In genomic region chr13:36696351-36696771, GRCm38 (mm10) we compare ENCODE assay signal across 8 mouse cellular contexts. TPM values are rescaled to one million over a fixed set of nuclear protein-coding genes. Genes with fewer than 3 reads are reported as not detected.
DNase-seq lines count a peak whose midpoint lies in the region; ATAC-seq lines count a peak whose summit lies in the region.

No protein-coding gene starts in this region.

- peak; percentile 97 for DNase-seq in heart, adult 11 months
- peak; percentile 90 for DNase-seq in adrenal gland, postnatal 10 days
- peak; percentile 67 to 72 for DNase-seq in heart, adult 9 months (ENCODE audit: low spot score in 2 of 2)
- peak; percentile 3 for DNase-seq in left cerebral cortex, postnatal 4 days
- no peak for DNase-seq in embryonic facial prominence, embryonic 10.5 days (ENCODE audit: low spot score)
- no peak for DNase-seq in gastrocnemius, adult 8-10 months (ENCODE audit: low spot score in 2 of 2)

- H3K27ac ChIP-seq in heart, embryonic 11.5 days (ENCODE audit: low read depth, low read length), result no peak overlapping the region
- H3K27ac ChIP-seq in hindbrain, embryonic 12.5 days, result no peak overlapping the region
- H3K27ac ChIP-seq in embryonic facial prominence, embryonic 10.5 days (replicated peaks), result no peak overlapping the region

- no peaks in the 10 kb centered on the region for H3K4me1 ChIP-seq in heart, embryonic 11.5 days (ENCODE audit: control insufficient read depth, insufficient read depth, low read length)
- no peaks in the 10 kb centered on the region for H3K4me1 ChIP-seq in hindbrain, embryonic 12.5 days
- H3K4me1 ChIP-seq in embryonic facial prominence, embryonic 10.5 days, result no peaks in the 10 kb centered on the region

- no peaks in the 10 kb centered on the region for H3K36me3 ChIP-seq in heart, embryonic 11.5 days (ENCODE audit: control insufficient read depth, insufficient read depth, low read length)
- no peaks in the 10 kb centered on the region for H3K36me3 ChIP-seq in hindbrain, embryonic 12.5 days
- no peaks in the 10 kb centered on the region for H3K36me3 ChIP-seq in embryonic facial prominence, embryonic 10.5 days (replicated peaks)

- H3K9me3 ChIP-seq in heart, embryonic 11.5 days (replicated peaks; ENCODE audit: control insufficient read depth, low read length), result no peaks in the 10 kb centered on the region
- H3K9me3 ChIP-seq in hindbrain, embryonic 12.5 days (replicated peaks), result no peaks in the 10 kb centered on the region
- H3K9me3 ChIP-seq in embryonic facial prominence, embryonic 10.5 days, result no peaks in the 10 kb centered on the region

- 69% methylated on average over 8 of the region's 8 CpGs for WGBS in heart, embryonic 11.5 days (ENCODE audit: insufficient replicate concordance)
- WGBS in hindbrain, embryonic 12.5 days, result 92% methylated on average over 8 of the region's 8 CpGs
- WGBS in embryonic facial prominence, embryonic 10.5 days, result 89% methylated on average over 8 of the region's 8 CpGs

- no peak overlapping the region for H3K9ac ChIP-seq in heart, embryonic 11.5 days (ENCODE audit: low read depth, low read length)
- no peak overlapping the region for H3K9ac ChIP-seq in hindbrain, embryonic 12.5 days

- intact Hi-C loops in left cerebral cortex, postnatal 4 days (cut with DNase I), result no loop called here

- no peak overlapping the region for H3K4me3 ChIP-seq in heart, embryonic 11.5 days (ENCODE audit: low read depth, low read length)
- no peak overlapping the region for H3K4me3 ChIP-seq in hindbrain, embryonic 12.5 days
- no peak overlapping the region for H3K4me3 ChIP-seq in embryonic facial prominence, embryonic 10.5 days

- no peak for ATAC-seq in heart, embryonic 11.5 days (replicated peaks; ENCODE audit: insufficient number of reproducible peaks, low FRiP score, low TSS enrichment)
- no peak for ATAC-seq in hindbrain, embryonic 12.5 days (ENCODE audit: low FRiP score)

- no peak overlapping the region for H3K4me2 ChIP-seq in heart, embryonic 11.5 days
- no peak overlapping the region for H3K4me2 ChIP-seq in hindbrain, embryonic 12.5 days (replicated peaks)

- no peaks in the 10 kb centered on the region for H3K27me3 ChIP-seq in heart, embryonic 11.5 days (ENCODE audit: control insufficient read depth, insufficient read depth, low read length)
- no peaks in the 10 kb centered on the region for H3K27me3 ChIP-seq in hindbrain, embryonic 12.5 days
- H3K27me3 ChIP-seq in embryonic facial prominence, embryonic 10.5 days (replicated peaks; ENCODE audit: low read depth, poor library complexity, severe bottlenecking), result no peaks in the 10 kb centered on the region

RNA-seq across cellular contexts. Expression of gene Nrn1, which starts 38.6 kb away (rescaled TPM):
- polyA plus RNA-seq in heart, embryonic 11.5 days (2014; fragmentation: Nextera tagmentation; extraction: Ambion mirVana), result 8.8 and 9.5 TPM in 2 replicates
- total RNA-seq in adrenal gland, postnatal 10 days (2021), result 10 to 100 TPM; 21.9 to 41.4 TPM
- 10 to 100 TPM; 22.6 to 29.6 TPM for total RNA-seq in left cerebral cortex, postnatal 4 days (2021)
- 43.8 and 47.0 TPM in 2 replicates for polyA plus RNA-seq in hindbrain, embryonic 12.5 days (2016; fragmentation: Nextera tagmentation; extraction: Ambion mirVana)
- polyA plus RNA-seq in embryonic facial prominence, embryonic 10.5 days (2016; fragmentation: Nextera tagmentation; extraction: Ambion mirVana), result 2.9 and 3.4 TPM in 2 replicates
- total RNA-seq in gastrocnemius, adult 8-10 months (2022), result 1 to 10 TPM in 1 of 4 experiments, under 1 TPM in 3; 0.48 to 1.6 (median 0.69) TPM

Comparison
In these comparisons a context has a peak if more than half of its experiments do, and no peak if none do; other contexts are left out.
1. DNase-seq: peak in heart, adult 11 months (single experiment), adrenal gland, postnatal 10 days (single experiment), heart, adult 9 months (2 of 2) and left cerebral cortex, postnatal 4 days (single experiment); none in embryonic facial prominence, embryonic 10.5 days (single experiment) and gastrocnemius, adult 8-10 months (0 of 2).
2. RNA of gene Nrn1, which starts 38.6 kb away (total RNA-seq): 21.9 to 41.4 TPM in adrenal gland, postnatal 10 days and 22.6 to 29.6 TPM in left cerebral cortex, postnatal 4 days; 0.48 to 1.6 TPM in gastrocnemius, adult 8-10 months; every median in the first group is over 4 times any median in the second.